Mouse (Mus musculus) liver, embryonic 14.5 days (tissue): ENCODE data around the gene Atxn1. TPM values are rescaled to one million over a fixed set of nuclear protein-coding genes. Genes with fewer than 3 reads are reported as not detected.
A peak's percentile ranks its signal among the peaks of the same experiment; 100 is the strongest.

Experiments used
- ATAC-seq: fragments of 200-750 bp; cut with Nextera tagmentation; 2 replicates; pipeline ENCODE4 v1.8.0; 2017; ENCODE audit warnings: moderate number of reproducible peaks, mild to moderate bottlenecking, moderate library complexity; ENCODE audit not compliant: insufficient read depth
- DNase-seq, 3 experiments: peaks; one replicate each; pipeline ENCODE4 v3.0.0-alpha.2; 2012 to 2013; ENCODE audit warnings: low read depth in 3 of 3, low spot score in 3 of 3
- H3K27ac ChIP-seq: fragments of 300-500 bp; sonication (generic); 2 replicates; pipeline ENCODE4 v1.5.1; 2014; ENCODE audit warnings: moderate library complexity, mild to moderate bottlenecking, control low read depth, inconsistent platforms
- H3K27me3 ChIP-seq: fragments of 300-500 bp; sonication (generic); 2 replicates; pipeline ENCODE4 v1.6.1; 2014; ENCODE audit warnings: mild to moderate bottlenecking, low read length, moderate library complexity; ENCODE audit not compliant: control insufficient read depth, insufficient read depth
- H3K36me3 ChIP-seq: fragments of 300-500 bp; sonication (generic); replicated peaks from 2 replicates; pipeline ENCODE4 v1.6.1; 2014; ENCODE audit warnings: low read depth; ENCODE audit not compliant: control insufficient read depth, insufficient read depth
- H3K4me1 ChIP-seq, 2 experiments: fragments of 200-500 bp in 1 of 2; fragments of 300-500 bp in 1 of 2; sonication (generic) in 1 of 2; replicated peaks; 2 replicates each; pipeline ENCODE4 v1.6.1; 2012 to 2014; ENCODE audit warnings: antibody characterized with exemption in 1 of 2, inconsistent platforms in 1 of 2, low read length in 1 of 2; ENCODE audit not compliant: control insufficient read depth in 2 of 2, insufficient read depth in 2 of 2
- H3K4me2 ChIP-seq: fragments of 300-500 bp; sonication (generic); 2 replicates; pipeline ENCODE4 v1.6.1; 2014; ENCODE audit warnings: low read depth, mild to moderate bottlenecking, control low read depth, moderate library complexity
- H3K4me3 ChIP-seq, 2 experiments: fragments of 200-500 bp in 1 of 2; fragments of 300-500 bp in 1 of 2; sonication (generic) in 1 of 2; 2 replicates each; pipeline ENCODE4 v1.5.1; 2012 to 2014; ENCODE audit warnings: low read depth in 2 of 2, low read length in 2 of 2, mild to moderate bottlenecking in 2 of 2, control low read depth in 1 of 2, inconsistent platforms in 1 of 2, moderate library complexity in 1 of 2; ENCODE audit not compliant: insufficient read depth in 1 of 2
- H3K9ac ChIP-seq: fragments of 300-500 bp; sonication (generic); replicated peaks from 2 replicates; pipeline ENCODE4 v1.6.1; 2014; ENCODE audit warnings: mild to moderate bottlenecking, control low read depth, moderate library complexity
- H3K9me3 ChIP-seq: fragments of 300-500 bp; sonication (generic); 2 replicates; pipeline ENCODE4 v1.6.1; 2016; ENCODE audit warnings: low read length, mixed read lengths; ENCODE audit not compliant: control insufficient read depth
- CTCF ChIP-seq: IDR thresholded peaks from 2 replicates; pipeline ENCODE4 v1.5.1; 2016; ENCODE audit warnings: antibody characterized with exemption, low read depth, control low read depth
- EP300 ChIP-seq: IDR thresholded peaks from 2 replicates; pipeline ENCODE4 v1.6.1; 2016; ENCODE audit warnings: antibody characterized with exemption, low read depth
- WGBS: fragments of 180-500 bp; shearing (Covaris S2); extraction: QIAGEN DNeasy Blood & Tissue Kit; methylation state at CpG from one replicate; pipeline ENCODE4 v1.1.7; 2014; ENCODE audit not compliant: insufficient replicate concordance; 5-methylcytosine and 5-hydroxymethylcytosine counted together
- polyA plus RNA-seq, 2 experiments: library from polyadenylated mRNA; depleted of rRNA in 1 of 2; stranded (reverse) in 1 of 2; unstranded in 1 of 2; fragments of >200 nt; fragmentation: Nextera tagmentation in 1 of 2; extraction: Ambion mirVana in 1 of 2; gene quantifications; 2 replicates each; pipeline versions ENCODE4 v1.2.1 to v1.2.3; 2012 to 2014

The Atxn1 gene
- polyA plus RNA-seq, 2 experiments, result 1.0 to 1.2 TPM

DNA sequence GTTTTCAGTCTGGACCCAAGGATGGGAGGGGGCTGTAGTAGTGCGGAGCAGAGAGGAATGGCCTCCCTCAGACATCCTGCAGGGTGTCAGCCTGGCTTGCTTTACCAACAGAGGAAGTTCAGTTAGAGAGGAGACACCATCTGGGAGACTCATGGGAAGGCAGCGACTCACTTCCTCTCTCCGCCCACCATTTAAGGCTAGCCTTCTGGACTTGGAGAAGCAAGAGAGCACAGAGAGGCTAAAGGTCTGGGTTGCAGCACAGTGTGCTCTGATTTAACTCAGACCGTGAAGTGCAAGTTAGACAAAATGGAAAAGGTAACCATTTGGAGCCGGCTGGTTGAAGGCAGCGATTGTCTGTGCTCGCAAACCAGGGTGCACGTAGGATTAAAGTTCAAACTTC is 452.3 kb downstream of the Atxn1 start:
- peak in 1 of 3 experiments; percentile 50 for DNase-seq
- no peaks in the 10 kb centered on the region for H3K27me3 ChIP-seq
- ATAC-seq, result peak; percentile 4; the same call in 1 of the 2 replicates
- peak overlapping the region; percentile 85 for H3K4me2 ChIP-seq
- peak overlapping the region; percentile 95 for H3K27ac ChIP-seq
- 37% methylated on average over 8 of the region's 8 CpGs for WGBS
- TF ChIP-seq CTCF (no peak), EP300 (no peak)
- H3K9me3 ChIP-seq, result no peaks in the 10 kb centered on the region
- H3K9ac ChIP-seq, result peak overlapping the region; percentile 95
- H3K4me3 ChIP-seq, result peak overlapping the region; percentile 60 to 70
- peaks cover 66 to 74% of the 10 kb centered on the region in 2 experiments for H3K4me1 ChIP-seq
- peaks cover 52% of the 10 kb centered on the region for H3K36me3 ChIP-seq

DNA sequence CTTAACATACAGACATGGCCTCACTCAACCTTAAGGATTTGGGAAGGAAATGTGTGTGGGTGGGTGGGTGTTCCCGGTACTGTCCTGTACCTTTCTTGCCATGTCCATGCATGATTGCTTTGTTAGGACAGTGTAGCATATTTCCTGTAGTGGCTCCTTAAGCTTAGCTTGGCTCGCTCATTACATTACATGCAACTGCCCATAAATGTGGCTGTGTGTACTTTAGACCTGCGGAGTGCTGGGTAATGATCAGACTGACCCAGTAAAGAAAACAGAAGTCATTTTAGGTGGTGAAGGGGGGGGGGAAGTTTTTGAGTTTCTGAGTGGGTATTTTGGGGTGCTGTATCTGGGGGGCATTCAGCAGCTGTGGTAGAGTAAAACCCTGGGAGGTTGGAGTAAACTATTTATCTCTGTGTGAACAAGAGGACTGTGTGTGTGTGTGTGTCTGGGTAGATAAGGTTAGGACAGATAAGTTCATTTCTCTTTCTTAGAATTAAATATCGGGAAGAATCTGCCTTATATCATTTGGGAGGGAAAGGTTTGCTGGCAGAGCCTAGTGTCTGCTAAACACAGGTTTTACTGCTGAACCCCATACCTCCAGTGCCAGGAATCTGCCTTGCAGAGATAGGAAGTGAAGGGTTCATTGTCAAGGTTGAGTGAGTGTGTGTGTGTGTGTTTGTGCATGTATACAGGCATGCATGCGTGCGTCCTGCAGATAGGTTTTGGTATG is 452.9 kb downstream of the Atxn1 start:
- ATAC-seq (peak; percentile 69), DNase-seq (peak; percentile 67 to 80 (median 67))
- Histone ChIP-seq H3K4me3 (peak overlapping the region; percentile 70 to 82), H3K9ac (peak overlapping the region; percentile 95), H3K27me3 (no peaks in the 10 kb centered on the region), H3K4me2 (peak overlapping the region; percentile 85), H3K27ac (peak overlapping the region; percentile 95), H3K9me3 (no peaks in the 10 kb centered on the region), H3K4me1 (peaks cover 65 to 75% of the 10 kb centered on the region in 2 experiments), H3K36me3 (peaks cover 46% of the 10 kb centered on the region)
- TF ChIP-seq CTCF (no peak), EP300 (peak; percentile 96)
- WGBS, result 18% methylated on average over 6 of the region's 6 CpGs

DNA sequence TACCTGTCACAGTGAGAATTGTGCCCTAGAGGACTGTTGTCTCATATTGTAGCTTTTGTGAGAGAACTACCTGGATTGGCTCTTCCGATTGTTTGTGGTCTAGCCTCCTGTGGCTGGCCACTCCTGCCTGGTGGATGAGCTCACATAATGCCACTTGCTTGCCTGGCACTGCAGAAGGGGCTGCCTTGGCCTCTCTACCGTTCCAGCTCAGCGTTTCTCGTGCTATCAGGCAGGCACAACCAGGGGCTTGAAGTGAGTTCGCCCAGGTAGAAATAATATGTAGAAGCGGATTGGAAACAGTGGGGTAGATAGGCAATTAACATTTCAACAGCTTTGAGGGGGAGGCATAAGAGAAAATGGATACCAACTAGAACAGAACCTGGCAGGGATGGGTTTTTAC is 455.4 kb downstream of the Atxn1 start:
- DNase-seq (no peak), ATAC-seq (no peak)
- peaks cover 55 to 63% of the 10 kb centered on the region in 2 experiments for H3K4me1 ChIP-seq
- peak overlapping the region; percentile 95 for H3K9ac ChIP-seq
- H3K27me3 ChIP-seq, result no peaks in the 10 kb centered on the region
- TF ChIP-seq CTCF (0 out of 2 replicates have a peak, but pooled peaks have one; percentile 9), EP300 (no peak)
- H3K4me3 ChIP-seq, result peak overlapping the region; percentile 70 to 82
- peak overlapping the region; percentile 95 for H3K27ac ChIP-seq
- peak overlapping the region; percentile 85 for H3K4me2 ChIP-seq
- WGBS, result 40% methylated on average over 6 of the region's 6 CpGs
- no peaks in the 10 kb centered on the region for H3K9me3 ChIP-seq
- peaks cover 21% of the 10 kb centered on the region for H3K36me3 ChIP-seq

DNA sequence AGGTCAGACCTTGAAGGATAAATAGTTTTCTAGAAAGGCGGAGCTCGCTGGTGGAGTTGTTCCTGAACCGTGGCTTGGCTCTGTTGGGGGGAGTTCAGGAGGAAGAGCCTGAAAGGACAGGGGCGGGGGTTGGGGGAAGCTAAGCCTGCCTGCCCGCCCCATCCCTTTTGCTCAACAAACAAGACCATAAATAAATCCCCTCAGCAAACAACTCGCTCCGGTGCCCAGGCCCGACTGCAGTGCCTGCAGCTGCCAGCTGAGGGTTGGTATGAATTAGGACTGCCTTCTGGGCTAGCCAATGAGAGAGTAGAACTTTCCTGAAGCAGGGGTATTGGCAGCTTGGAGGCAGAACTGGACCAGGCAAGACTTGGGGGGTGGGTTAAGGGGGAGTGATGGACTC is 456.3 kb downstream of the Atxn1 start:
- DNase-seq (peak in 2 of 3 experiments; percentile 65 to 73), ATAC-seq (peak; percentile 24; the same call in 1 of the 2 replicates)
- peak overlapping the region; percentile 85 for H3K4me2 ChIP-seq
- peak; percentile 59 for TF ChIP-seq CTCF
- no peak; the same call in 1 of the 2 replicates for TF ChIP-seq EP300
- H3K9me3 ChIP-seq, result no peaks in the 10 kb centered on the region
- H3K4me3 ChIP-seq, result peak overlapping the region; percentile 70 to 82
- WGBS, result 3% methylated on average over 8 of the region's 8 CpGs
- H3K4me1 ChIP-seq, result peaks cover 50 to 60% of the 10 kb centered on the region in 2 experiments
- H3K36me3 ChIP-seq, result peaks cover 16% of the 10 kb centered on the region
- no peaks in the 10 kb centered on the region for H3K27me3 ChIP-seq
- H3K27ac ChIP-seq, result peak overlapping the region; percentile 95
- peak overlapping the region; percentile 95 for H3K9ac ChIP-seq
